Mouse (Mus musculus) kidney, adult 2 months (tissue): ENCODE data around the gene Rorb.

ENCODE experiments used
- CTCF ChIP-seq: fragments of 200-500 bp; conservative IDR thresholded peaks from 2 replicates; pipeline ENCODE4 v1.5.1; 2011; ENCODE audit warnings: low read depth, mild to moderate bottlenecking, control low read depth, low read length, moderate library complexity, mixed read lengths; ENCODE audit not compliant: insufficient read depth, insufficient read length
- POLR2A ChIP-seq: fragments of 200-500 bp; IDR thresholded peaks from one replicate; pipeline ENCODE4 v1.6.1; 2011; ENCODE audit warnings: low read depth, low read length, control low read depth

DNA sequence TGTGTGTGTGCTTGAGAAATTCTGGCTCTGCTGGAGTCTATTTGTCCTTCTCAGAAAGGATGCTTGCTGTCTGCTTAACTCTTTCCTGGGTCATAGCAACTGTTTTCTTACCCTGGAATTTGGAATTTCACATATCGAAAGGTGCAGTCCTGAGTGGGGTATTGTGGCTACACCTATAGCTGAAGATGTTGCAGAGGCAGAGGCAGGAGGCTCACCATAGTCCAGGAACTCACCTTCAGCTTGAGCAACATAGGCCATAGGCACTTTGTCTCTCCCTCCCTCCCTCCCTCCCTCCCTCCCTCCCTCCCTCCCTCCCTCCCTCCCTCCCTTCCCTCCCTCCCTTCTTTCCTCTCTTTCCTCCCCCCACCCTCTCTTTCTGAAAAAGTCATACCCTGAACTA is 221.4 kb downstream of the Rorb start:
- TF ChIP-seq CTCF (no peak), POLR2A (no peak)
